Mouse (Mus musculus) regulatory T cell (primary cell): Measurements from ENCODE around the gene Fam196a.

Experiments
- in situ Hi-C: fragments of 300-600 bp; cut with MboI, MseI; formaldehyde crosslinking; loops from one replicate; pipeline ENCODE4 v1.15.1; 2025; ENCODE audit warnings: high pct_unique_total_duplicates

Gene Fam196a

GRCm38 (mm10) chr7:134840066-134840465 lies 98.2 kb downstream of the Fam196a start:
- in situ Hi-C loops = no loop called here
